8 mouse cellular contexts compared by ENCODE assay signal in the genomic region with DNA sequence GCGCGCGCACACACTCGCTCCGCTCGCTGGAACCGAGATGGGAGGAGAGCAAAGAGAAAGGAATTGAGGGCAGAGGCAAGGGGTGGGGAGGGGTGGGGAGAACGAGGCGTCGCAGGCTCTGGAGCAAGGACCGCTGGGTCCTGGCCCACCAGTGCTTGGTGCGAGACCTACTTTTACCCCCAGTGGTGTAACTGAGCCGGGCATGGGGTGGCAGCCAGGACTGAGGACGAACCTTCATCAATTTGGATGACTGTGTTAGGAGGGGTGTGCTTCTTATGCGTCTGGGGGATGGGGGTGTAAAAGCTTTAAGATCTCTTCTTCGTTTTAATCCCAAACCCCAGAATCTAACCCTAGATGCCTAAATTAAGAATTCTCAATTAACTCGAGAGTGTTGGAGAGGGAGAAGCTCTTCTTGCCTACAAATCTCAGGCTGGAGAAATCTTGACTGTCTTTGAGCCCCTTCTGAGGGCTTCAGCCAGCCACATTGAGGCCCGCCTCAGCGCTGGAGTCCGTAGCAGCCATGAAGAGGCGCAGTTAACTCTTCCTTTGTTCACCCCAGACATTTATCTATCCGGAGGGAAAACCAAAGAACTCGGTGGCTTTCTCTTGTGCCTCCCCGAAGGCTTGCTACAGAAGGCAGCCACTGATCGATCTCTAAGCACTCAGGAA. TPM values are rescaled to one million over a fixed set of nuclear protein-coding genes. Genes with fewer than 3 reads are reported as not detected.
A peak's percentile ranks its signal among the peaks of the same experiment; 100 is the strongest.
DNase-seq lines count a peak whose midpoint lies in the region; ATAC-seq and TF ChIP-seq lines count a peak whose summit lies in the region.

No protein-coding gene starts in this region.

- peak overlapping the region; percentile 62 for H3K4me3 ChIP-seq in neural tube, embryonic 11.5 days (ENCODE audit: low read depth, low read length)
- H3K4me3 ChIP-seq in limb, embryonic 14.5 days (replicated peaks; ENCODE audit: low read length), result peak overlapping the region; percentile 77
- peak overlapping the region; percentile 71 for H3K4me3 ChIP-seq in stomach, embryonic 16.5 days (replicated peaks; ENCODE audit: low read length)

- H3K27ac ChIP-seq in neural tube, embryonic 11.5 days (ENCODE audit: low read depth, low read length), result peak overlapping the region; percentile 54; the same call in 1 of the 2 replicates
- H3K27ac ChIP-seq in limb, embryonic 14.5 days (replicated peaks; ENCODE audit: low read depth, low read length), result peak overlapping the region; percentile 93
- H3K27ac ChIP-seq in stomach, embryonic 16.5 days (ENCODE audit: low read length), result peak overlapping the region; percentile 89

- H3K9ac ChIP-seq in neural tube, embryonic 11.5 days (ENCODE audit: low read length), result peak overlapping the region; percentile 43
- peak overlapping the region; percentile 91 for H3K9ac ChIP-seq in limb, embryonic 14.5 days (ENCODE audit: low read depth, low read length, severe bottlenecking)
- H3K9ac ChIP-seq in stomach, embryonic 16.5 days (ENCODE audit: low read length), result peak overlapping the region; percentile 85

- H3K9me3 ChIP-seq in neural tube, embryonic 11.5 days (ENCODE audit: control insufficient read depth, low read length), result no peaks in the 10 kb centered on the region
- H3K9me3 ChIP-seq in limb, embryonic 14.5 days (ENCODE audit: control insufficient read depth, low read length), result no peaks in the 10 kb centered on the region
- H3K9me3 ChIP-seq in stomach, embryonic 16.5 days (replicated peaks; ENCODE audit: control insufficient read depth, low read length), result no peaks in the 10 kb centered on the region

- H3K4me2 ChIP-seq in neural tube, embryonic 11.5 days (ENCODE audit: low read depth), result peak overlapping the region; percentile 81
- H3K4me2 ChIP-seq in limb, embryonic 14.5 days (replicated peaks; ENCODE audit: low read depth, low read length, severe bottlenecking), result peak overlapping the region; percentile 74
- peak overlapping the region; percentile 79 for H3K4me2 ChIP-seq in stomach, embryonic 16.5 days (ENCODE audit: low read depth, low read length)

- no peaks in the 10 kb centered on the region for H3K27me3 ChIP-seq in neural tube, embryonic 11.5 days (ENCODE audit: control insufficient read depth, insufficient read depth, low read length)
- no peaks in the 10 kb centered on the region for H3K27me3 ChIP-seq in limb, embryonic 14.5 days (ENCODE audit: control insufficient read depth, insufficient read depth, low read length)
- H3K27me3 ChIP-seq in stomach, embryonic 16.5 days (ENCODE audit: control insufficient read depth, insufficient read depth, low read length), result no peaks in the 10 kb centered on the region

- peak; percentile 53 for DNase-seq in embryo, embryonic 11 days
- DNase-seq in embryo, embryonic 10 days (ENCODE audit: low spot score), result no peak
- peak; percentile 53 for DNase-seq in neural tube, embryonic 11.5 days (ENCODE audit: low spot score)
- no peak for DNase-seq in neural tube, embryonic 10.5 days (ENCODE audit: extremely low spot score, low spot score)
- DNase-seq in limb, embryonic 14.5 days (ENCODE audit: low spot score), result no peak
- no peak for DNase-seq in right cerebral cortex, postnatal 36 days (ENCODE audit: low spot score in 2 of 2)
- DNase-seq in right cerebral cortex, adult 2 months (ENCODE audit: low spot score in 2 of 2), result no peak

- ATAC-seq in neural tube, embryonic 11.5 days (ENCODE audit: insufficient read depth, low FRiP score, low TSS enrichment), result no peak; the same call in 1 of the 2 replicates
- no peak for ATAC-seq in limb, embryonic 14.5 days (ENCODE audit: low FRiP score, low read depth)
- ATAC-seq in stomach, embryonic 16.5 days (ENCODE audit: insufficient read depth, low FRiP score), result no peak

- TF ChIP-seq POLR2A in limb, embryonic 14.5 days (IDR thresholded peaks at IDR 0.05; ENCODE audit: borderline replicate concordance, extremely low read depth, insufficient read depth, insufficient read length), result 0 out of 2 replicates have a peak, but pooled peaks have one; percentile 6

- H3K4me1 ChIP-seq in neural tube, embryonic 11.5 days (ENCODE audit: control insufficient read depth, insufficient read depth, low read length), result peaks cover 22% of the 10 kb centered on the region
- peaks cover 27% of the 10 kb centered on the region for H3K4me1 ChIP-seq in limb, embryonic 14.5 days (ENCODE audit: control insufficient read depth, insufficient read depth, low read length)
- peaks cover 21% of the 10 kb centered on the region for H3K4me1 ChIP-seq in stomach, embryonic 16.5 days (ENCODE audit: control insufficient read depth, insufficient read depth, low read length)

- WGBS in neural tube, embryonic 11.5 days, result 3% methylated on average over 24 of the region's 25 CpGs
- WGBS in limb, embryonic 14.5 days, result 4% methylated on average over 25 of the region's 25 CpGs
- 4% methylated on average over 25 of the region's 25 CpGs for WGBS in stomach, embryonic 16.5 days

- H3K36me3 ChIP-seq in neural tube, embryonic 11.5 days (ENCODE audit: control insufficient read depth, insufficient read depth, low read length), result no peaks in the 10 kb centered on the region
- H3K36me3 ChIP-seq in limb, embryonic 14.5 days (ENCODE audit: control insufficient read depth, insufficient read depth, low read length), result no peaks in the 10 kb centered on the region
- no peaks in the 10 kb centered on the region for H3K36me3 ChIP-seq in stomach, embryonic 16.5 days (ENCODE audit: control insufficient read depth, insufficient read depth, low read length)

RNA-seq across cellular contexts. Expression of a gene that starts 0.4 kb away (rescaled TPM):
- 10.1 and 11.0 TPM in 2 replicates for polyA plus RNA-seq in neural tube, embryonic 11.5 days (2014; fragmentation: Nextera tagmentation; extraction: Ambion mirVana)
- polyA plus RNA-seq in limb, embryonic 14.5 days (2012; rRNA removed), result 46.6 and 57.2 TPM in 2 replicates
- polyA plus RNA-seq in limb, embryonic 14.5 days (2014; fragmentation: Nextera tagmentation; extraction: Ambion mirVana), result 11.3 and 15.8 TPM in 2 replicates
- 9.6 and 11.0 TPM in 2 replicates for polyA plus RNA-seq in stomach, embryonic 16.5 days (2015; fragmentation: Nextera tagmentation; extraction: Ambion mirVana)

Comparison
In these comparisons a context has a peak if more than half of its experiments do, and no peak if none do; other contexts are left out.
1. DNase-seq: peak in embryo, embryonic 11 days (single experiment) and neural tube, embryonic 11.5 days (single experiment); none in embryo, embryonic 10 days (single experiment), neural tube, embryonic 10.5 days (single experiment), limb, embryonic 14.5 days (single experiment), right cerebral cortex, postnatal 36 days (0 of 2) and right cerebral cortex, adult 2 months (0 of 2).
2. Peak in every context shown above with its lines, with median percentiles within 50 percentile points of each other: H3K27ac ChIP-seq, H3K4me2 ChIP-seq, H3K4me3 ChIP-seq and H3K9ac ChIP-seq.